Mouse (Mus musculus) embryonic facial prominence, embryonic 14.5 days (tissue): ENCODE measurements around the gene Pon2. TPM values are rescaled to one million over a fixed set of nuclear protein-coding genes. Genes with fewer than 3 reads are reported as not detected.
"Not testable (repeated sequence)": the region's sequence is repeated elsewhere in the genome, so short reads cannot be mapped to it uniquely, and the experiment has no call there.

Source experiments
- ATAC-seq: fragments of 200-750 bp; cut with Nextera tagmentation; 2 replicates; pipeline ENCODE4 v1.8.0; 2017; ENCODE audit warnings: low read depth, moderate number of reproducible peaks, moderate TSS enrichment
- DNase-seq: peaks from one replicate; pipeline ENCODE4 v3.0.0-alpha.2; 2015; ENCODE audit warnings: low spot score
- H3K27ac ChIP-seq: fragments of 300-500 bp; sonication (generic); replicated peaks from 2 replicates; pipeline ENCODE4 v1.5.1; 2014; ENCODE audit warnings: low read depth, mild to moderate bottlenecking, low read length, moderate library complexity
- H3K27me3 ChIP-seq: fragments of 300-500 bp; sonication (generic); replicated peaks from 2 replicates; pipeline ENCODE4 v1.6.1; 2014; ENCODE audit warnings: low read length; ENCODE audit not compliant: control insufficient read depth, insufficient read depth
- H3K36me3 ChIP-seq: fragments of 300-500 bp; sonication (generic); 2 replicates; pipeline ENCODE4 v1.6.1; 2014; ENCODE audit warnings: low read length, mixed read lengths; ENCODE audit not compliant: control insufficient read depth, insufficient read depth
- H3K4me1 ChIP-seq: fragments of 300-500 bp; sonication (generic); 2 replicates; pipeline ENCODE4 v1.6.1; 2014; ENCODE audit warnings: antibody characterized with exemption, low read length; ENCODE audit not compliant: control insufficient read depth, insufficient read depth
- H3K4me2 ChIP-seq: fragments of 300-500 bp; sonication (generic); 2 replicates; pipeline ENCODE4 v1.6.1; 2014; ENCODE audit warnings: low read depth, mild to moderate bottlenecking, low read length, moderate library complexity, mixed read lengths
- H3K4me3 ChIP-seq: fragments of 300-500 bp; sonication (generic); 2 replicates; pipeline ENCODE4 v1.5.1; 2014; ENCODE audit warnings: low read depth, mild to moderate bottlenecking, low read length
- H3K9ac ChIP-seq: fragments of 300-500 bp; sonication (generic); 2 replicates; pipeline ENCODE4 v1.6.1; 2014; ENCODE audit warnings: low read depth, mild to moderate bottlenecking, low read length, moderate library complexity, mixed read lengths
- H3K9me3 ChIP-seq: fragments of 300-500 bp; sonication (generic); 2 replicates; pipeline ENCODE4 v1.6.1; 2016; ENCODE audit warnings: low read length; ENCODE audit not compliant: control insufficient read depth
- WGBS: fragments of 180-500 bp; shearing (Covaris S2); extraction: QIAGEN DNeasy Blood & Tissue Kit; methylation state at CpG from one replicate; pipeline ENCODE4 v1.1.7; 2014; 5-methylcytosine and 5-hydroxymethylcytosine counted together
- polyA plus RNA-seq: library from polyadenylated mRNA; unstranded; fragments of >200 nt; fragmentation: Nextera tagmentation; extraction: Ambion mirVana; gene quantifications from 2 replicates; pipeline ENCODE4 v1.2.1, GENCODE M21; 2014

Pon2 gene
- polyA plus RNA-seq: 26.0 and 29.7 TPM in 2 replicates

DNA sequence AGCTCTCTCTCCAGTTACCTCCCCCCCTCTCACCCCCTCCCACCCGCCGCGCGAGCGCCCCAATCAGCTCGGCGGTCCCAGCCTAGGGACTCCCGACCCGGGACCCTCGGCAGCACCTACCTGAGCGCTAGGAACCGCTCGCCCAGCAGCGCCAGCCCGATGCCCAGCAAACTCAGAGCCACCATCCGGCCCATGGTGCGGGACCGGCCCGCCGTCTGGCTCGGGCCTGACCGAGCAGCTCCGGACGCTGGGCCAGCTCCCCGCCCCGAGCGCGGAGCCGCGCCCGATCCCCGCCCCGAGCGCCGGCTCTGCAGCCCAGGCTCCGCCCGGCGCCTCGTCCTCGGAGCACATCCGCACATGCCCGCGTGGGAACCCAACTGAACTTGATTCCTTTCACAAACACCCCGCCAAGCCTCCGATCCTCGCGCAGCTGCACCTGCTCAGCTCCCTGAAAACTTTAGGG lies at the start of gene Pon2:
Gene Pon2, minus strand, starts transcription at position 364 of the 463 bp plus-strand sequence.
- Histone ChIP-seq H3K27ac (peak within 1 kb of the TSS; percentile 84), H3K36me3 (no peaks in the 10 kb centered on the region), H3K4me2 (peak within 1 kb of the TSS; percentile 74), H3K4me1 (no peaks in the 10 kb centered on the region), H3K27me3 (0 out of 2 replicates have a peak, but pooled peaks cover 3% of the 10 kb centered on the region), H3K4me3 (peak within 1 kb of the TSS; percentile 69), H3K9ac (peak within 1 kb of the TSS; percentile 80), H3K9me3 (no peaks in the 10 kb centered on the region)
- WGBS: 0% methylated on average over 12 of the region's 47 CpGs
- peak; percentile 94 for ATAC-seq
- DNase-seq: peak; percentile 92

DNA sequence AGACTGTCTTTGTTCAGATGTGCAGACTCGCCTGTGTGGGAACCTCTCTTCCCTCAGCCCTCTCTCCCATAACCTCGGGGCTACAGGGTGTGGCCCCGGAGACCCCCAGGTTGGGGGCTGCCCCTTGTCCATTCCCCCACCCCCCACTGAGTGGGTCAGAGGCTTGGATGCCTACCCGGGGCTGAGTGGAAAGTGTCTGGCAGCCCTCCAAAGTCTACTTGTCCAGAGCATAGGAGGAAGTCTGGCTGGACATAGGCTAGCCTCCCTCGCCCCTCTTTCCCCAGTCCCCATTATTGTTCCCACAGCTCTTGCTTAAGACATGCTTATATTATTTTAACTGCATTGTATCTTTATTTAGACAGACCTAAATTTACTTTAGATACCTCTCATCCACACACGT lies 46.0 kb upstream of the Pon2 start:
- no peak overlapping the region for H3K4me2 ChIP-seq
- no peaks in the 10 kb centered on the region for H3K27me3 ChIP-seq
- no peak overlapping the region for H3K4me3 ChIP-seq
- DNase-seq (no peak), ATAC-seq (no peak)
- no peak overlapping the region for H3K9ac ChIP-seq
- WGBS: 77% methylated on average over 6 of the region's 6 CpGs
- no peaks in the 10 kb centered on the region for H3K36me3 ChIP-seq
- no peaks in the 10 kb centered on the region for H3K4me1 ChIP-seq
- H3K9me3 ChIP-seq: no peaks in the 10 kb centered on the region
- no peak overlapping the region for H3K27ac ChIP-seq

DNA sequence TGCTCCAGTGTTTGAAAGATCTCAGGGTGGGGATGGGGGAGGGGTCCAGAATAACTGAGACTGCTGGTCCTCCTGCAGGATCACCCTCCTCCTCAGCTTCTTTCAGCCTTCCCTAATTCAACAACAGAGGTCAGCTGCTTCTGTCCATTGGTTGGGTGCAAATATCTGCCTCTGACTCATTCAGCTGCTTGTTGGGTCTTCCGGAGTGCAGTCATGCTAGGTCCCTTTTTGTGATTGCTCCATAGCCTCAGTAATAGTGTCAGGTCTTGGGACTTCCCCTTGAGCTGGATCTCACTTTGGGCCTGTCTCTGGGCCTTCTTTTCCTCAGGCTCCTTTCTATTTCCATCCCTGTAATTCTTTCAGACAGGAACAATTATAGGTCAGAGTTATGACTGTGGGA lies 41.0 kb upstream of the Pon2 start:
- not testable (repeated sequence) for H3K36me3 ChIP-seq, ATAC-seq, DNase-seq, H3K27ac ChIP-seq, H3K9ac ChIP-seq, H3K4me1 ChIP-seq, H3K4me2 ChIP-seq, H3K27me3 ChIP-seq, H3K9me3 ChIP-seq, H3K4me3 ChIP-seq
- WGBS: 89% methylated on average over 1 of the region's 1 CpGs

DNA sequence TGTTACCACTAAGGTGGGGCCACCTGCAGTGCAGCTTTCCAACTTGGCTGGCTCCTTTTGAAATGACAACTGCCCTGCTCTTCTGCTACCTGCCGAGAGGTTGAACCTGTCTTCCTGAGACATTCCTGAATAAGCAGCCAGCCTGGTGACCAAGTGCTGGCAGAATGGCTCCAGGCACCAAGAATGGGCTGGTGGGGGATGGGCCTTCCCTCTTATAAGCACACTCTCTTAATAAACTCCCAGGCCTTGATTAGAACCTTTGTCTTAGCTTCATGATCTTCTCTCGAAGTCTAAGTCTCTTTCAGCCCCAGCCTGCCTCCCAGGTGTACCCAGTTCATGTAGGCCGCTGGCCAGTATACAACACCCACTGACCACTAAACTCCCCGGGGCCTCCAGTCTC lies 40.5 kb upstream of the Pon2 start:
- not testable (repeated sequence) for H3K4me2 ChIP-seq, ATAC-seq, H3K27me3 ChIP-seq, H3K27ac ChIP-seq, H3K36me3 ChIP-seq, H3K4me3 ChIP-seq, H3K9me3 ChIP-seq, H3K4me1 ChIP-seq, DNase-seq, H3K9ac ChIP-seq
- WGBS: 90% methylated on average over 4 of the region's 4 CpGs

DNA sequence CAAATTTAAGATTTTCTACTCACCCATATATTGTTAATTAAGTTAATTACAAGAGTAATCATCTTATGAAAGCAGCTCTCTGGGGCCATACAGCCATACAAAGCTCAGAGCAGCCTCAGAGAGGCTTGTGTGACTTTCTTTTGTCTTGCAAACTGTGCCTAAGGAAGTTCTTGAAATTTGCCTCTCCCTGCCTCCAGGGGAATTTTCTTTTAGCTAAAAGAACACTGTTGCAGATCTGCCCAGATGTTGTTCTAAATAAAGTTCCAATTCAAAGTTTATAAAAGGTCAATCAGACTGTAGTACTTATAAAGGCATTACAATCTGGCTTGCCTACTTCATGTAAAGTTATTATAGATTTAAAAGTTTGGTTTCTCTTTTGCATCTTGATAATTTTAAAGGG lies 37.8 kb upstream of the Pon2 start:
- not testable (repeated sequence) for H3K4me1 ChIP-seq, H3K27ac ChIP-seq, ATAC-seq, H3K4me2 ChIP-seq, H3K9ac ChIP-seq, H3K27me3 ChIP-seq, H3K9me3 ChIP-seq, H3K36me3 ChIP-seq, DNase-seq, H3K4me3 ChIP-seq

DNA sequence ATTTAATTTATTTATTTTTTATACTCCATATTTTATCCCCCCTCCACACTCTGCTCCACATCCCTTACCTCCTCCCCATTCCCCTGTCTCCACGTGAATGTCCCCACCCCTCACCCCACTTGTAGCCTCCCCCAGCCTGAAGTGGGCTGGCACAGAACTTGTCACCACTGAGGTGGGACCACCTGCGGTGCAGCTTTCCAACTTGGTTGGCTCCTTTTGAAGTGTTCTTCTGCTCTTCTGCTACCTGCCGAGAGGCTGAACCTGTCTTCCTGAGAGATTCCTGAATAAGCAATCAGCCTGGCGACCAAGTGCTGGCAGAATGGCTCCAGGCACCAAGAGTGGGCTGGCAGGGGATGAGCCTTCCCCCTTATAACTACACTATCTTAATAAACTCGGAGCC lies 35.8 kb upstream of the Pon2 start:
- DNase-seq: no peak
- Histone ChIP-seq H3K27me3 (no peaks in the 10 kb centered on the region), H3K36me3 (no peaks in the 10 kb centered on the region), H3K9ac (no peak overlapping the region), H3K4me1 (no peaks in the 10 kb centered on the region), H3K4me3 (no peak overlapping the region), H3K4me2 (0 out of 2 replicates have a peak overlapping the region, but pooled peaks have one; percentile 15), H3K9me3 (no peaks in the 10 kb centered on the region), H3K27ac (no peak overlapping the region)
- WGBS: 54% methylated on average over 5 of the region's 5 CpGs
- no peak for ATAC-seq

DNA sequence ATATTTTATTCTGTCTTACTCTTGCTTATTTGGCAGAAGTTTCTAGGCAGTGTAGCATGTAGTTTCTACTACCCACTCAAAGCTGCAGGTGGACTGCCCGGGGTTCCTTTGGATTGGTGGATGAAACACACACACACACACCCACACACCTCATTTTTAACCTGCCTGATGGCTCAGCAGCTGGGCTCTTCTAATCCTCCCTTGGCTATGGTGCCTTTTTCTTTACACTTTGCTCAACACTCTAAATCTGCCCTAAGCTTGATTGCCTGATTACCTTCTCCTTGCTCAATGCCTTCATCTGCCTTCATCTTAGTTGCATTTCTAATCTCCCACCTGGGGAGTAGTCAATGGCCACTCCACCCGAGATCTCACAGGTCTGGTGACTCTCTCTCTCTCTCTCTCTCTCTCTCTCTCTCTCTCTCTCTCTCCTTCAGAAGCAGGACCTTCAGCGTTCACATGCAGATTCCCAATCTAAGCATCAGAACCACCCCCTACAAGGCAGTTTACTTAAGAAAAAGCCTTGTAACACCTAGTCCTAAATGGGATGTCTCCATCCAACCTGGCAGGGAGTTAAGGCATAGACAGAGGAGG lies 34.4 kb upstream of the Pon2 start:
- DNase-seq (no peak), ATAC-seq (no peak)
- no peaks in the 10 kb centered on the region for H3K9me3 ChIP-seq
- no peaks in the 10 kb centered on the region for H3K36me3 ChIP-seq
- WGBS: 73% methylated on average over 3 of the region's 3 CpGs
- no peak overlapping the region for H3K27ac ChIP-seq
- H3K4me2 ChIP-seq: no peak overlapping the region
- no peak overlapping the region for H3K4me3 ChIP-seq
- H3K4me1 ChIP-seq: no peaks in the 10 kb centered on the region
- no peaks in the 10 kb centered on the region for H3K27me3 ChIP-seq
- H3K9ac ChIP-seq: no peak overlapping the region

DNA sequence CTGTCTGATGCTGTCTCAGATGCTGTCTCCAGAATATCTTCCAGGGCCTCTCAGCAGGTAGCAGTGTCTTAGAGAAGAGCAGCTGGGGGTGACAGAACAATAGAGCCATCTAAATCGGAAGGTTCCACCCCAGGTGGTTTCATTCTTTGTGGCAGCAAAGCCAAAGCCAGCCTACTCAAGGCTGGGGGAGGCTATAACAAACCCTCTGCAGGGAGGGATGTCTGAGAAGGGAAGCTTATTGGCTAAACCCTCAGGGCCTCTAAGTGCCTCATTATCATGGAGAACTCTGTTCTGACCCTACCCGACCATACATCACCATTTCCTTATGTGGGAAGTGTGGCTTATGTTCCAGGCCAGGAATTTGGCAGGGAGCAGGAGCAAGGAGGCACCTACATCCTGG lies 26.9 kb upstream of the Pon2 start:
- H3K4me3 ChIP-seq: no peak overlapping the region
- no peak overlapping the region for H3K4me2 ChIP-seq
- no peak overlapping the region for H3K9ac ChIP-seq
- H3K27me3 ChIP-seq: no peaks in the 10 kb centered on the region
- WGBS: 56% methylated on average over 2 of the region's 2 CpGs
- no peak for DNase-seq
- H3K4me1 ChIP-seq: no peaks in the 10 kb centered on the region
- H3K36me3 ChIP-seq: no peaks in the 10 kb centered on the region
- H3K9me3 ChIP-seq: no peaks in the 10 kb centered on the region
- H3K27ac ChIP-seq: no peak overlapping the region
- ATAC-seq: no peak

DNA sequence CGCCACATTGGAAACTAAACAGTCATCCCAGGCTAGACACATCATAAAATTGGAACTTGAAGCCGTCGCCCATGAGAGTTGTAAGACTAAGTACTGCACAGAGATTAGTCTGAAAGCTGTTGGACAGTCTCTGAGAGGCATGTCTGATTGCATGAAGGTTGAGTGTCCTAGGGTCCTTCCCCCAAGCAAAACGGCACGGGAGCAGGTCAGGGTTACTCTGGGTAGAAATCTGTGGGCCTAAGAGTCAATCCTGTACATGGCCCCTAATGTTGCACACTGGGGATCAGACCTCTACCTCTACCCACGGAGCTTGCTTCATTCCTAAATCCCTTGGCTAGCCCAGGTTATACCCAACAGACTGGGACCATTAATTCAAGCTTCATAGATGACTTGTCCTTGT lies 25.8 kb upstream of the Pon2 start:
- WGBS: 91% methylated on average over 6 of the region's 6 CpGs
- not testable (repeated sequence) for H3K27ac ChIP-seq, H3K36me3 ChIP-seq, H3K9me3 ChIP-seq, H3K9ac ChIP-seq, H3K4me3 ChIP-seq, H3K4me2 ChIP-seq, H3K27me3 ChIP-seq, DNase-seq, H3K4me1 ChIP-seq, ATAC-seq
